Mouse (Mus musculus): ENCODE results near the gene Sdcbp2.
"Not testable (repeated sequence)": the region's sequence is repeated elsewhere in the genome, so short reads cannot be mapped to it uniquely, and the experiment has no call there.

The Sdcbp2 gene

DNA sequence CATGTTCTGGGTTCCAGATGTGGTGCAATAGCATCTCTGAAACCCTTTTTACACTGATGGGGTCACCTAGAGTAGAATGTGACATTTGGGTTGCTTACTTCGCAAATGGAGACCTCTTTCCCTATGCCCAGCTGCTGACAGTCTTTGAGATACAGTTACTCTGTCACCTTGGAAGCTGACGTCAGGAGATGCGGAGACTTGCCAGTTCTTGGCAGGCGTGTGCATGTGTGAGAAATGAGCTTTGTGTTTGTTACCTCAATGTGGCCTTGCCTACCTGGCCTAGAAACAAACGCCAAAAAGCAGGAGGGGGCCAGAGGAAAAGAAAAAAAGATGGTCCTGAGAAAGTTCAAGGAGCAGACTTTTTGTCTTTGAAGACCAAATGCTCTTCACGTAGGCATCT is 5.6 kb upstream of the Sdcbp2 start:
- no peak for DNase-seq (ENCODE audit: extremely low spot score, low read depth, low spot score)

- no peak for DNase-seq (ENCODE audit: extremely low spot score, low read depth, low spot score)
Measured at GRCm38 (mm10) chr2:151569452-151569851, 3.0 kb upstream of the Sdcbp2 start.

DNA sequence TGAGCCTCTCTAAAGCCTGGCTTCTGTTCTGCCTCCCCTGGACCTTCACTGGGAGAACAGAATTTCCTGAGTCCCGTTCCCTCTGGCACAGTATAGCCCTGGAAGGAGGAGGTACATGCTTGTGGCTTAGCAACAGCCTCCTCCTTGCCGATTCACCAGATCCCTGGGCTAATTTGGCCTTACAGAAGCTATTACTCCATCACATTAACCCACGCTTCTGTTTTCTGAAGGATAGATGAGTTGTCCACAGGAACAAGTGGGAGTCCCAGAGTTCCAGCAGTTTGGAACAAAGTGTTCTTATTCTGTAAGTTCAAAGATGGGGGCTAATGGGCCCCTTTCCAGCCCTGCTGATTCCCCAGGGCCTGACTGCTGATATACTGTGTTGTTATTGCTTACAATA is 1.2 kb downstream of the Sdcbp2 start:
- no peak for DNase-seq (ENCODE audit: extremely low spot score, low read depth, low spot score)

DNA sequence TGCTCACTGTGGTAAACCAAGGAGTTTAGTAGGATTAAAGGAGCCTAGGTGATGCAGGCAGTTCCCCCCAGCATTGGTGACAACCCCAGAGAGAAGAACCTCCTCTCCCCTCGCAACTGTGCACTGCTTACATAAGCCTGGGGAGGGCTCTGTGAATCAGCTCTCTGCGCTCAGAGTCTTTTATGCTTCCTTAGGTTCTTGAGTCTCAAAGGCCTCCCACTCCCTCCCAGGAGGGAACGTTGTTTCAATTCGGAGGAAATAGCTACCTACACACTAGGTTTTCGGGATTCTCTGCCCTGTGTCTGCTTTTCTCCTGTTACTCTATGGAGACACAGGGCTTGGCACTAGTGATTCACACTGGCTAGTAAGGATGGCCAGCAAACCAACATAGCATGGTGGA is 2.2 kb downstream of the Sdcbp2 start:
- DNase-seq (ENCODE audit: extremely low spot score, low read depth, low spot score), result no peak

- peak; percentile 70 for DNase-seq (ENCODE audit: extremely low spot score, low read depth, low spot score)
Measured at GRCm38 (mm10) chr2:151575119-151575698, 2.8 kb downstream of the Sdcbp2 start.

DNA sequence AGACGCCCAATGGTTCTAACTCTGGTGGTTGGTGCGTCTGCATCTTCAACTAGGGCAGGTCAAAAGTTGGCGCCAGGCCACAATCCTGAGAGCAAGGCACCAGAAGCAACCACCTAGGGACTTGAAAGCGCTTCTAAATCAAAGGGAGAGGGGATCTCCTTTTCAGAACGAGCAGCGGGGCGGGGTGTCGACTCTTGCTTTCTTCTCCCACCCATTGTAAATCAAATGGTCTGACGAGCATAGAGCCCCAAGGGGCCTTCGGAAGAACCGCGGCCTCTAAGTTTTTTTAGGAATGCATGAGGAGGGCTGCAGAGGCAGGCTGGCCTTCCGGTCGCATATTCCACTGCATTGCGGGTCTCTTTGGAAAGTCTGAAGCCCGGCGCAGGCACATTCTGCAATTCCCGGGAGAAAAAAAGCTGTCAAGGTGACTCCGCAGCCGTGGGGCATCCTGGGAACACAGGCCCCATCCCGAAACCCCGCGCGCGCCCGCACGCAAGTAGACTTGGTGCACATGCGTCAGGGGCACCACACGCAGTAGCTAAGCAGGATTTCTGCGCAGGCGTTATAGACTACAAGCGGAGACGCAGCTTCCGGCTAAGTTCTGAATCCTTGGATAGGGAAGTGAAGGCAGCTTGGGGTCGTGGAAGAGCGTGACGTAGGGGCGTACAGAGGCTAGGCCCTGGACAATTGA is 3.4 kb downstream of the Sdcbp2 start:
- peak; percentile 37 for DNase-seq (ENCODE audit: extremely low spot score, low read depth, low spot score)

- no peak for DNase-seq (ENCODE audit: extremely low spot score, low read depth, low spot score)
Measured at GRCm38 (mm10) chr2:151579183-151579582, 6.8 kb downstream of the Sdcbp2 start.

- DNase-seq (ENCODE audit: extremely low spot score, low read depth, low spot score), result no peak
Measured at GRCm38 (mm10) chr2:151580945-151581344, 8.5 kb downstream of the Sdcbp2 start.

- DNase-seq (ENCODE audit: extremely low spot score, low read depth, low spot score), result no peak
Measured at GRCm38 (mm10) chr2:151585934-151586333, 13.5 kb downstream of the Sdcbp2 start.

DNA sequence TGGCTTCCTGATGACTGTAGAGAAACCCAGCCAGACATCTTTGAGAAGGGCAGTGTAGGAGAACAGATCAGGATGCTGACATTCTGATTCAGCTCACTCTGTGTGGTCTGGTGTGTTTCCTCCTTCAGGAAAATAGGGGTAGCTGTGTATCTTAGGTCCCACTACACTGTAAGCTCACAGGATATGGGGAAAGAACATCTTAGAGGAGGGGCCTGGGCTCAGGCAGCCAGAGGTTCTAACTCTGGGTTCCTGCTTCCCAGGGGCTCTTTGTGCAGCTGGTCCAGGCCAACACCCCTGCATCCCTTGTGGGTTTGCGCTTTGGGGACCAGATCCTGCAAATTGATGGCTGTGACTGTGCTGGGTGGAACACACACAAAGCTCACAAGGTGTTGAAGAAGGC is 14.4 kb downstream of the Sdcbp2 start:
- no peak for DNase-seq (ENCODE audit: extremely low spot score, low read depth, low spot score)

GRCm38 (mm10) chr2:151587306-151587705 is 14.9 kb downstream of the Sdcbp2 start:
- DNase-seq (ENCODE audit: extremely low spot score, low read depth, low spot score), result no peak

DNA sequence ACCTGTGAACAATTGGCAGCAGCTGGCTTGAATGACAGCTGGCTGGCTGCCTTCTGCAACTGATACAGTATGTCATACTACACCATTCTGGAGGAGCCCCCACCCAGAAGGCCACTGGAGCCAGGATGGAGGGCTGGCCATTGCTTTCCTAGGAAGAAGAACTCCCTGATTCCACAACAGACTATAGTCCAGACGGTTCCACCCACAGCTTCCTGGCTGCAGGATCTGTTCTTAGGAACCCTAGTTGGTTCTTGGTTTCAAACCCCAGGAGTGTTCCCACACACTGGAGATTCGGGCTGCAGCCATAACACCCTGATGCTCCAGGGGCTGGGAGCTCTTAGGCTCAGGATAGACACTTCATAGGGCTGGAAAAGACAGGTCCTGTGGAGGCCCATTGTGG is 25.6 kb downstream of the Sdcbp2 start:
- DNase-seq (ENCODE audit: extremely low spot score, low read depth, low spot score), result no peak

DNA sequence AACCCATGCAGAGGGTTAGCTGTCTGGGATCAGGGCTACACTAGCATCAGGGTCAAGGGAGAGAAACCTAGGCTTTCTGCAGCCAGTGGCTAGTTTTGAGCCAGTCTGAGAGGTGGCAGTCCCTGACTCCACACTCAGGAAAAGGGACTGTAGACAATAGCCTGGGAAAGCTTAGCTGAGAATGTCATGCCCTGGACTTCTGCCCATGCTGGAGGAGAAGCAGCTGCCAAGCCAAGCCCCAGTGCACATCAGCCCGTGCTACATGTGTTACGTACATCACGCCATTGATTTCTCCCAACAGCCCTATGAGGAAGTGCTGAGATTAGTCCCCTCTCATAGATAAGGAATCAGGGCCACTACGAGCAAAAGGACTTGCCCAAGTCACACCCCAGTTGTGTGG is 29.7 kb downstream of the Sdcbp2 start:
- no peak for DNase-seq (ENCODE audit: extremely low spot score, low read depth, low spot score)

DNA sequence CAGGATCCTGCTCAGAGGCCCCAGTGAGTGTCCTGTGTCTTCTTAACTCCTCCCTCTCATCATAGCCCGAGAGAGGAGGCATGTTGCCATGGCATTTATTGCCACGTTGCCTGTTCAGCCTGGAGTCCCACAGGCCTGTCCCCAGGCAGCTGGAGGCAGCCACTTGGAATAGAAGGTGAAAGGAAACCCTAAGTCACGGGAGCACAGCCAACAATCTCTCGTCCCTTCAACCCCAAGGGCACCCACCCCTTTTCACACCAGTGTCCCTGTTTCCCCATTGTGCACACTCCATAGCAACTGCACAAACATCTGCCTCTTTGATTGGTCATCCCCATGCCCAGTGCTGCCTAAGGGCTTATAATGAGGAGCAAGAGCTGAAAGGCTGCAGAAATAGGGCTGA is 31.2 kb downstream of the Sdcbp2 start:
- DNase-seq (ENCODE audit: extremely low spot score, low read depth, low spot score), result no peak

GRCm38 (mm10) chr2:151605437-151605987 is 33.1 kb downstream of the Sdcbp2 start:
- DNase-seq (ENCODE audit: extremely low spot score, low read depth, low spot score), result peak; percentile 16

- DNase-seq (ENCODE audit: extremely low spot score, low read depth, low spot score), result no peak
Measured at GRCm38 (mm10) chr2:151608435-151608834, 36.0 kb downstream of the Sdcbp2 start.

DNA sequence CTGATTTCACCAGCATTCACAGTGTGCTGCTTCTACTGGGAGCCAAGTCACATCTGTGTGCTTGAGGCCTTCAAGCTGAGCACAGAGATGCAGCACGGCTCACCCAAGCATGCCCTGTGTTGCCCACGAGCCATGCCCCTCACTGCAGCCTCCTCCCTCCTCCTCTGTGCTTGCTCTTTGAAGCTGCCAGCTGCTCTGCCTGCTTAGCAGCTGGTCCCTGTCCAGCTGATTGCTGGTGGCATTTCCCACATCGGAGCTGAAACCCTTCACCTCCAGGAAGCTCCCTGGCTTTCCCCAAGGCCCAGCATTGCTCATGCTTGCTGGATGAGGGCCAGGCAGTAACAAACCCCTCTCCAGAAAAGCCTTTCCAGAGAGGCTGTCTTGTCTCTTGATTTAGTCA is 37.6 kb downstream of the Sdcbp2 start:
- no peak for DNase-seq (ENCODE audit: extremely low spot score, low read depth, low spot score)

DNA sequence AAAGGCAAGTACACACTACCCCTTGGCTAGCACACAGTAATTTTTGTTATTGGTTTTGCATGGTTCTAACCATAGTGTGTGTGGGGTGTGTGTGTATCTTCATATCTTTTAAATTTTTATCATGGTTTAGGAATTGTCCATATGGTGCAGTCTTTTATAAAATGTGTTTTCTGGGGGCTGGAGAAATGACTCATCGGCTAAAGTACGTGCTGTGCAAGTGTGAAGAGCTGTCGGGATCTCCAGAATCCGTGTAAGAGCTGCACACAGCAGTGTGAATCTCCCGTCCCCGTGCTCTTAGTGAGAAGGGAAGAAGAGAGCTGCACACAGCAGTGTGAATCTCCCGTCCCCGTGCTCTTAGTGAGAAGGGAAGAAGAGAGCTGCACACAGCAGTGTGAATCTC is 43.4 kb downstream of the Sdcbp2 start:
- DNase-seq (ENCODE audit: extremely low spot score, low read depth, low spot score), result not testable (repeated sequence)

DNA sequence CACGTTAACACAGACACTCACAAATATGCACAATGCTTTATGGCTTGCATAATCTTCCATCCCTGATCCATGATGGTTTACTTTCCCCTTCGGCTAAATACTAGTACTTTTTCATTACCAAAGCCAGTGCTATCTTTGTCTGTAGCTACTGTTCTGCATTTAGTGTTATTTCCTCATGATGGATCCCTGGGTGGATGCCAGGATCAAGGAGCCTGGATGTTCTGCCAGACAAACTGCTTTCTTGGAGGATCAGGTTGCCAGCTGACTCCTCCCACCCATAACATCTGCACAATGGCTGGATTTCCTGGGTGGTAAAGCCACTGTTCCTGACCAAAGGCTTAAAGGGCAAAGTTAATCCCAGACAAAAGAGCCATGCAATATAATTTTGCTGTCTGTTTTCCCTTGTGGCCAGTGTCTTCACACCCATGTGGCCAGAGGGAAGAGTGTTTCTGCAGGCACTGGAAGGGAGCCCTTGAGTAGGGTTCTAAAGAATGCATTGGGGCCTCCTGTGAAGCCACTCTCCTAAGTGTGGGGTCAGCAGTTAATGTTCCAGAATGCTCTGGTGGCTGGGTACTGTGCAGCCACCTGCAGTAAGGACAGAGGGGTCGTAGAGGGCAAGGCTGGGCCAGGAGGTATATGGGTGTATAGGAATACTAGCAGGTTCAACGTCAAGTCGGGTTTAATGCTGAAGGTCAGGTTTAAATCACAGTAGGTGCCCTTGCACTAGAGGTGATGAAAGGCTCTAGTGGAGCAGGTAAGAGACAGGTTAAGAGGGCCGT is 44.3 kb downstream of the Sdcbp2 start:
- no peak for DNase-seq (ENCODE audit: extremely low spot score, low read depth, low spot score)

DNA sequence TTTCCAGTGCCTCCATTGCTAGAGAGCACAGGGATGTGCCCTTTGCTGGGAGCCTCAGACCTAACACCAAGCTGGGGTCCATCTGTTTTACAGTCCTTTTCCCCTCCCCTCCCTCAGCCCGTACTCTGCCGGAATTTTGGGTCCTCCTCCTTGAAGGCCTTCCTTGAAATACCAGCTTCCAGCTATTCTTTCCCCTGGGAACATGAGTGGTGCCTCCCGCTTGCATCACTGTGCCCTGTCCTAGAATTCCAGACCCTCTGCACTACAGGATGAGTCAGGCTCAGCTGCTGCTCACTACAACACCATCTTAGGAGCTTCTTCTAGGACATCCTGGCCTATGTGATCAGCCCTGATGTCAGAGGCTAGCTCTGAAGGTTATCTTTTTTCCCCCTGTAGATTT is 51.4 kb downstream of the Sdcbp2 start:
- DNase-seq (ENCODE audit: extremely low spot score, low read depth, low spot score), result no peak

GRCm38 (mm10) chr2:151626296-151626695 is 53.9 kb downstream of the Sdcbp2 start:
- DNase-seq (ENCODE audit: extremely low spot score, low read depth, low spot score), result no peak

DNA sequence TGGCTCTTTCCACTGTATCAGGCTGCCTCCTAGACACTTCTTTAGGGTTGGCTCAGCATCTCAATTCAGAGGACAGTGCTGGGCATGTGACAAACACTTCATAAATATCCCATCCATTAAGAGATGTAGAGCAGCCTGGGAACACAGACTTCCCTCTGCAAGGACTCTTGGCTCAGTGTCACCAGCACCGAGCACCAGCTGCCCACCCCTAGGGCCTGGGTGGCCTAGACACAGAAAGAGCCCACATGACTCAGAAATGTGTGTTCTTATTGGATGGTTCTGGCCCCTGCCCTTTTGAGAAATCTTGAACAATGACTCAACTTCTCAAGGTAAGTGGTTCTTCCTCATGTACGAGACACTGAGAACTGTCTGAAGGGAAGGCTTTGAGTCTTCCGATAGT is 55.6 kb downstream of the Sdcbp2 start:
- DNase-seq (ENCODE audit: extremely low spot score, low read depth, low spot score), result no peak

Measured in hindlimb bud, embryonic 11.5 days (tissue).